Mouse (Mus musculus) liver, postnatal 0 days (tissue): ENCODE data around the gene Gm20388. TPM values are rescaled to one million over a fixed set of nuclear protein-coding genes. Genes with fewer than 3 reads are reported as not detected.

Experiments used
- ATAC-seq: fragments of 200-750 bp; cut with Nextera tagmentation; 2 replicates; pipeline ENCODE4 v1.8.0; 2017; ENCODE audit warnings: mild to moderate bottlenecking, moderate library complexity
- DNase-seq: peaks from one replicate; pipeline ENCODE4 v3.0.0-alpha.2; 2016
- H3K27ac ChIP-seq: fragments of 300-500 bp; sonication (generic); 2 replicates; pipeline ENCODE4 v1.5.1; 2014; ENCODE audit warnings: antibody characterized with exemption, moderate library complexity, mild to moderate bottlenecking, low read depth
- H3K27me3 ChIP-seq: fragments of 300-500 bp; sonication (generic); 2 replicates; pipeline ENCODE4 v1.6.1; 2014; ENCODE audit warnings: low read length, control low read depth, mixed read lengths; ENCODE audit not compliant: insufficient read depth
- H3K36me3 ChIP-seq: fragments of 300-500 bp; sonication (generic); replicated peaks from 2 replicates; pipeline ENCODE4 v1.6.1; 2014; ENCODE audit warnings: mild to moderate bottlenecking, control low read depth, low read length, moderate library complexity, mixed read lengths; ENCODE audit not compliant: insufficient read depth
- H3K4me1 ChIP-seq: fragments of 300-500 bp; sonication (generic); 2 replicates; pipeline ENCODE4 v1.6.1; 2014; ENCODE audit warnings: antibody characterized with exemption, mild to moderate bottlenecking, control low read depth; ENCODE audit not compliant: insufficient read depth
- H3K4me2 ChIP-seq: fragments of 300-500 bp; sonication (generic); 2 replicates; pipeline ENCODE4 v1.6.1; 2014; ENCODE audit warnings: low read depth, mild to moderate bottlenecking, low read length, moderate library complexity, mixed read lengths
- H3K4me3 ChIP-seq: fragments of 300-500 bp; sonication (generic); 2 replicates; pipeline ENCODE4 v1.5.1; 2014; ENCODE audit warnings: low read depth, low read length
- H3K9ac ChIP-seq: fragments of 300-500 bp; sonication (generic); replicated peaks from 2 replicates; pipeline ENCODE4 v1.6.1; 2014; ENCODE audit warnings: mild to moderate bottlenecking, moderate library complexity
- H3K9me3 ChIP-seq: fragments of 300-500 bp; sonication (generic); 2 replicates; pipeline ENCODE4 v1.6.1; 2016; ENCODE audit warnings: mild to moderate bottlenecking, control low read depth, low read length, mixed read lengths
- CTCF ChIP-seq: sonication (generic); IDR thresholded peaks from 2 replicates; pipeline ENCODE4 v1.5.1; 2016; ENCODE audit warnings: antibody characterized with exemption, low read depth
- EP300 ChIP-seq: IDR thresholded peaks from 2 replicates; pipeline ENCODE4 v1.6.1; 2016; ENCODE audit warnings: antibody characterized with exemption, low read depth, mild to moderate bottlenecking
- WGBS: fragments of 180-500 bp; shearing (Covaris S2); extraction: QIAGEN DNeasy Blood & Tissue Kit; methylation state at CpG from one replicate; pipeline ENCODE4 v1.1.7; 2014; ENCODE audit not compliant: insufficient replicate concordance; 5-methylcytosine and 5-hydroxymethylcytosine counted together
- polyA plus RNA-seq: library from polyadenylated mRNA; unstranded; fragments of >200 nt; fragmentation: Nextera tagmentation; extraction: Ambion mirVana; gene quantifications from 2 replicates; pipeline ENCODE4 v1.2.1, GENCODE M21; 2015

The Gm20388 gene
- polyA plus RNA-seq, 1 experiment from 2014 or later: not detected

- Histone ChIP-seq H3K27ac (no peak within 1 kb of the TSS), H3K36me3 (peaks cover 13% of the 10 kb centered on the region), H3K4me2 (peak within 1 kb of the TSS; percentile 33; the same call in 1 of the 2 replicates), H3K9ac (no peak within 1 kb of the TSS), H3K9me3 (no peaks in the 10 kb centered on the region), H3K27me3 (peaks cover 35% of the 10 kb centered on the region), H3K4me1 (peaks cover 36% of the 10 kb centered on the region), H3K4me3 (no peak within 1 kb of the TSS)
- ATAC-seq (peak; percentile 51), DNase-seq (peak; percentile 76)
- 9% methylated on average over 4 of the region's 4 CpGs for WGBS
- TF ChIP-seq EP300: no peak
- peak; percentile 88 for TF ChIP-seq CTCF
These were observed 3496.1 kb downstream of the Gm20388 start, which contains the start of gene Mc1r for GRCm38 (mm10) chr8:123406786-123407185. Gene Mc1r, plus strand, starts transcription at chr8:123407107.

- no peak overlapping the region for H3K4me2 ChIP-seq
- H3K4me3 ChIP-seq: no peak overlapping the region
- no peak for TF ChIP-seq CTCF
- no peak for TF ChIP-seq EP300
- no peak overlapping the region for H3K9ac ChIP-seq
- DNase-seq (no peak), ATAC-seq (no peak)
- H3K27ac ChIP-seq: no peak overlapping the region
- peaks cover 44% of the 10 kb centered on the region for H3K27me3 ChIP-seq
- peaks cover 6% of the 10 kb centered on the region for H3K36me3 ChIP-seq
- WGBS: 79% methylated on average over 13 of the region's 13 CpGs
- H3K4me1 ChIP-seq: peaks cover 43% of the 10 kb centered on the region
- no peaks in the 10 kb centered on the region for H3K9me3 ChIP-seq
These were observed 3497.0 kb downstream of the Gm20388 start for GRCm38 (mm10) chr8:123407612-123408011.

- 35% methylated on average over 9 of the region's 9 CpGs for WGBS
- Histone ChIP-seq H3K27ac (no peak overlapping the region), H3K4me2 (peak overlapping the region; percentile 35), H3K27me3 (peaks cover 54% of the 10 kb centered on the region), H3K36me3 (no peaks in the 10 kb centered on the region), H3K9ac (no peak overlapping the region), H3K4me1 (peaks cover 43% of the 10 kb centered on the region), H3K9me3 (no peaks in the 10 kb centered on the region), H3K4me3 (no peak overlapping the region)
- TF ChIP-seq CTCF (no peak), EP300 (peak; percentile 79)
- DNase-seq: peak; percentile 71
- ATAC-seq: peak; percentile 71
These were observed 3498.2 kb downstream of the Gm20388 start for GRCm38 (mm10) chr8:123408586-123409544.

GRCm38 (mm10) chr8:123410049-123410587 is 3499.5 kb downstream of the Gm20388 start:
- Histone ChIP-seq H3K36me3 (no peaks in the 10 kb centered on the region), H3K4me3 (no peak overlapping the region), H3K27ac (no peak overlapping the region), H3K4me1 (peaks cover 43% of the 10 kb centered on the region), H3K27me3 (peaks cover 59% of the 10 kb centered on the region), H3K9ac (no peak overlapping the region), H3K9me3 (no peaks in the 10 kb centered on the region), H3K4me2 (peak overlapping the region; percentile 22; the same call in 1 of the 2 replicates)
- peak; percentile 32 for ATAC-seq
- WGBS: 69% methylated on average over 8 of the region's 8 CpGs
- peak; percentile 67 for DNase-seq
- TF ChIP-seq CTCF (no peak), EP300 (peak; percentile 57; the same call in 1 of the 2 replicates)

- ATAC-seq (no peak), DNase-seq (no peak)
- no peak for TF ChIP-seq EP300
- TF ChIP-seq CTCF: no peak
- peaks cover 59% of the 10 kb centered on the region for H3K27me3 ChIP-seq
- WGBS: 20% methylated on average over 11 of the region's 11 CpGs
- no peak overlapping the region for H3K27ac ChIP-seq
- peaks cover 43% of the 10 kb centered on the region for H3K4me1 ChIP-seq
- H3K9me3 ChIP-seq: no peaks in the 10 kb centered on the region
- no peak overlapping the region for H3K9ac ChIP-seq
- peak overlapping the region; percentile 20; the same call in 1 of the 2 replicates for H3K4me3 ChIP-seq
- H3K4me2 ChIP-seq: peak overlapping the region; percentile 50; the same call in 1 of the 2 replicates
- H3K36me3 ChIP-seq: no peaks in the 10 kb centered on the region
These were observed 3500.1 kb downstream of the Gm20388 start for GRCm38 (mm10) chr8:123410788-123411187.

GRCm38 (mm10) chr8:123411246-123411645 is 3500.6 kb downstream of the Gm20388 start, which contains the start of gene Tubb3:
Gene Tubb3, plus strand, starts transcription at chr8:123411424.
- Histone ChIP-seq H3K27ac (no peak within 1 kb of the TSS), H3K9ac (no peak within 1 kb of the TSS), H3K4me3 (peak within 1 kb of the TSS; percentile 20; the same call in 1 of the 2 replicates), H3K4me1 (peaks cover 43% of the 10 kb centered on the region), H3K9me3 (no peaks in the 10 kb centered on the region), H3K36me3 (no peaks in the 10 kb centered on the region), H3K27me3 (peaks cover 56% of the 10 kb centered on the region), H3K4me2 (peak within 1 kb of the TSS; percentile 50)
- ATAC-seq: peak; percentile 16; the same call in 1 of the 2 replicates
- 0% methylated on average over 29 of the region's 29 CpGs for WGBS
- DNase-seq: peak; percentile 59
- no peak for TF ChIP-seq CTCF
